ENCODE assay signal across 9 mouse cellular contexts in the genomic region with DNA sequence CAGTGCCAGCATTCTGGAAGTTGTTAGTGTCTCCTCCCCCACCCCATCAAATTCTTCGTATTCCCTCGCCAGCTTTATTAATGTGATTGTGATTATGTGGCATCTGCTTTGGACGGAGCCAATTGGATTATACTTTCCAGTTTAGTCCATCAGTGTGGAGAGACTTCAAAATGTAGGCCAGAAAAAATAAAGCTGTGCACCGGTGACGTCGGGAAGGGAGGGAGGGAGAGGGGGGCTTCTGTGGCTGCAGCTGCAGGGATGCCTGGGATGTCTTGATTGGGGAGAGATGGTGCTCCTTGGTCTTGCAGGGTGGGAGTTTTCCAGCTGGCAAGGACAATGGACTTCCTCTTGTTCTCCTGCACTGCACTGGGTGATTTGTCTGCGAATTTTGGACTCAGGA.
DNase-seq lines count a peak whose midpoint lies in the region; ATAC-seq lines count a peak whose summit lies in the region.
"Had no signal": no experiment of that assay in that cellular context is flagged by ENCODE, and none has a peak within 500 bp of the region (broad histone marks: within the 10 kb centered on the region; RNA-seq: fewer than 3 reads in every experiment).

No protein-coding gene starts in this region.

- no peaks in the 10 kb centered on the region for H3K9me3 ChIP-seq in forebrain, embryonic 14.5 days (replicated peaks; ENCODE audit: control insufficient read depth, low read length)
- no peaks in the 10 kb centered on the region for H3K9me3 ChIP-seq in hindbrain, embryonic 13.5 days
- H3K9me3 ChIP-seq: liver, embryonic 13.5 days had no signal

- no peaks in the 10 kb centered on the region for H3K27me3 ChIP-seq in forebrain, embryonic 14.5 days (replicated peaks; ENCODE audit: control insufficient read depth, insufficient read depth, low read length)
- no peaks in the 10 kb centered on the region for H3K27me3 ChIP-seq in hindbrain, embryonic 13.5 days
- H3K27me3 ChIP-seq: liver, embryonic 13.5 days had no signal

- peak overlapping the region; percentile 23; the same call in 1 of the 2 replicates for H3K4me2 ChIP-seq in forebrain, embryonic 14.5 days (ENCODE audit: low read length)
- 0 out of 2 replicates have a peak overlapping the region, but pooled peaks have one; percentile 17 for H3K4me2 ChIP-seq in hindbrain, embryonic 13.5 days
- H3K4me2 ChIP-seq: liver, embryonic 13.5 days had no signal

- WGBS in forebrain, embryonic 14.5 days, result 18% methylated on average over 7 of the region's 7 CpGs
- WGBS in hindbrain, embryonic 13.5 days, result 22% methylated on average over 7 of the region's 7 CpGs

- no peak overlapping the region for H3K9ac ChIP-seq in forebrain, embryonic 14.5 days (ENCODE audit: low read length)
- H3K9ac ChIP-seq in hindbrain, embryonic 13.5 days, result no peak overlapping the region
- H3K9ac ChIP-seq: liver, embryonic 13.5 days had no signal

- ATAC-seq in forebrain, embryonic 14.5 days, result peak; percentile 70
- ATAC-seq in hindbrain, embryonic 13.5 days (ENCODE audit: low FRiP score), result no peak

- DNase-seq in adrenal gland, postnatal 14 days, result peak; percentile 27
- DNase-seq in adrenal gland, postnatal 25 days, result no peak
- DNase-seq in forebrain, embryonic 14.5 days (ENCODE audit: low spot score), result peak; percentile 42
- DNase-seq in lung, postnatal 14 days, result peak; percentile 14
- DNase-seq in spleen, postnatal 14 days (ENCODE audit: low spot score in 2 of 2), result no peak
- DNase-seq in layer of hippocampus, postnatal 25 days (ENCODE audit: extremely low spot score in 1 of 2, low spot score in 1 of 2), result no peak
- DNase-seq in liver, result no peak
- DNase-seq: liver, embryonic 13.5 days had no signal

- H3K4me3 ChIP-seq in forebrain, embryonic 14.5 days (ENCODE audit: low read depth, low read length), result no peak overlapping the region
- H3K4me3 ChIP-seq in hindbrain, embryonic 13.5 days, result no peak overlapping the region
- H3K4me3 ChIP-seq: liver, embryonic 13.5 days had no signal

- H3K36me3 ChIP-seq in forebrain, embryonic 14.5 days (ENCODE audit: control insufficient read depth, insufficient read depth, low read length), result no peaks in the 10 kb centered on the region
- no peaks in the 10 kb centered on the region for H3K36me3 ChIP-seq in hindbrain, embryonic 13.5 days
- H3K36me3 ChIP-seq: liver, embryonic 13.5 days had no signal

- peaks cover 5% of the 10 kb centered on the region; the same call in 1 of the 2 replicates for H3K4me1 ChIP-seq in forebrain, embryonic 14.5 days (ENCODE audit: control insufficient read depth, insufficient read depth, low read length)
- H3K4me1 ChIP-seq in hindbrain, embryonic 13.5 days (replicated peaks), result peaks cover 11% of the 10 kb centered on the region
- H3K4me1 ChIP-seq: liver, embryonic 13.5 days had no signal

- no peak overlapping the region for H3K27ac ChIP-seq in forebrain, embryonic 14.5 days (ENCODE audit: low read depth, low read length)
- H3K27ac ChIP-seq in hindbrain, embryonic 13.5 days, result peak overlapping the region; percentile 62
- H3K27ac ChIP-seq: liver, embryonic 13.5 days had no signal

Comparison
In these comparisons a context has a peak if more than half of its experiments do, and no peak if none do; other contexts are left out.
1. DNase-seq: peak in adrenal gland, postnatal 14 days (single experiment), forebrain, embryonic 14.5 days (single experiment) and lung, postnatal 14 days (single experiment); none in adrenal gland, postnatal 25 days (single experiment), spleen, postnatal 14 days (0 of 2), layer of hippocampus, postnatal 25 days (0 of 2) and liver (single experiment).